Mouse (Mus musculus) testis, adult 2 months (tissue): ENCODE results near the gene Lrrc57.
A peak's percentile ranks its signal among the peaks of the same experiment; 100 is the strongest.

ENCODE experiments used
- CTCF ChIP-seq: fragments of 200-500 bp; IDR thresholded peaks from 2 replicates; pipeline ENCODE4 v1.5.1; 2012; ENCODE audit warnings: low read depth, mild to moderate bottlenecking, inconsistent platforms, low read length, moderate library complexity; ENCODE audit not compliant: control insufficient read depth, insufficient read depth, insufficient replicate concordance
- POLR2A ChIP-seq: fragments of 200-500 bp; IDR thresholded peaks from 2 replicates; pipeline ENCODE4 v1.6.1; 2012; ENCODE audit warnings: low read depth, mild to moderate bottlenecking, inconsistent platforms, low read length, moderate library complexity; ENCODE audit not compliant: control insufficient read depth

DNA sequence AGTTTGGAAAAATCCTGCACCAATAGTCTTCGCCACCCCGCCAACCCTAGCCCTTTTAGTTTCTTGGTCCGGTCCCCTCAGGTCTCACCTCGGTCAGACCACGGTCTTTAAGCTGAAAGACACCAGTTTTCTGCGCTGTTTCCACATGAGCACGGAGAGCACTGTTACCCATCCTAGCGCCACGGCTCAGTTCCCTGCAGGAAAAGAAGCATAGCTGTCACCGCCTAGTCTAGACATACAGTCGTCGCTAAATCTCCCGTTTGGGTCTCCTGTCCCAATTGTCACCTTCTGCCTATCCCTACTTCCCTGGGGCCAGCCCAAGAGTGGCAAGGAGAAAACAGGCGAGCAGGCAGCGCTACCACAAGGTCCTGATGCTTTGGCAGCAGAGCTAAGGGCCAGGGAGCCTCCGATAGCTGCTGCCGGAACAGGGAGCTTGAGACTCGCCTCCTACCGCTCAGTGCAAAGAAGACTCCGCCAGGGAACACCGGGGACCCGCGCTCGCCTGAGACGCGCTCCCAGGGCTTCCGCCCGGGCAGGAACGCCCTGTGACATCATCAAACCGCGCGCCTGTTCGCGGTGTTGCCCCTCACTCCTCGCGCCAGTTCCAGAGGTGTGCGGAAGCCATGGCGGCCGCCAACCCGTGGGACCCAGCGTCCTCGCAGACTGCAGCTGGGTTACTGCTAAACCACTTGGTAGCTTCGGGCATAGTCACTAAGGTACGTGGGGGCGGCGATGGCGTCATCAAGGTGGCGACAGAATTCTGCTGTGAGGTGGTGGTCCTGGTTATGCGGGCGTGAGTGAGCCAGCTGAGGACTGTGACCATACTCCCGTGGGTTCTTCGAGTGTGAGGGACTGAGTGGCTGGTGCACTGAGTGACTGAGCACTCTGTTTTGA, at the start of gene Lrrc57, which contains the start of gene Haus2:
- TF ChIP-seq CTCF: no peak
- peak; percentile 72 for TF ChIP-seq POLR2A
